Mouse (Mus musculus) MEL (cell line): Measurements from ENCODE around the gene Mon1a. TPM values are rescaled to one million over a fixed set of nuclear protein-coding genes. Genes with fewer than 3 reads are reported as not detected.

Experiments used
- DNase-seq: peaks from one replicate; pipeline ENCODE4 v3.0.0; 2011; ENCODE audit warnings: low read depth, low spot score
- H3K27ac ChIP-seq: 2 replicates; pipeline ENCODE4 v1.5.1; 2012; ENCODE audit warnings: low read depth, mild to moderate bottlenecking, control low read depth, low read length, moderate library complexity; ENCODE audit not compliant: control insufficient read depth
- H3K27me3 ChIP-seq, 2 experiments: fragments of 150-350 bp in 1 of 2; sonication (generic) in 1 of 2; 2 replicates each; pipeline ENCODE4 v1.6.1; 2012; ENCODE audit warnings: low read length in 2 of 2, mild to moderate bottlenecking in 2 of 2, improper control_type of control experiment in 1 of 2, moderate library complexity in 1 of 2; ENCODE audit not compliant: insufficient read depth in 2 of 2, control insufficient read depth in 1 of 2
- H3K36me3 ChIP-seq, 2 experiments: 2 replicates each; pipeline ENCODE4 v1.6.1; 2012 to 2014; ENCODE audit warnings: low read length in 2 of 2, improper control_type of control experiment in 1 of 2, inconsistent platforms in 1 of 2, mild to moderate bottlenecking in 1 of 2; ENCODE audit not compliant: insufficient read depth in 2 of 2, control insufficient read depth in 1 of 2
- H3K4me1 ChIP-seq, 2 experiments: fragments of 150-350 bp in 1 of 2; sonication (generic) in 1 of 2; 2 replicates each; pipeline ENCODE4 v1.6.1; 2012; ENCODE audit warnings: low read length in 2 of 2, improper control_type of control experiment in 1 of 2, mild to moderate bottlenecking in 1 of 2; ENCODE audit not compliant: insufficient read depth in 2 of 2, control insufficient read depth in 1 of 2
- H3K4me3 ChIP-seq, 2 experiments: fragments of 150-350 bp in 1 of 2; sonication (generic) in 1 of 2; 2 replicates each; pipeline ENCODE4 v1.5.1; 2012; ENCODE audit warnings: low read depth in 2 of 2, low read length in 2 of 2, mild to moderate bottlenecking in 2 of 2, moderate library complexity in 2 of 2, control low read depth in 1 of 2, improper control_type of control experiment in 1 of 2; ENCODE audit not compliant: control insufficient read depth in 1 of 2, insufficient read depth in 1 of 2
- H3K79me2 ChIP-seq: 2 replicates; pipeline ENCODE4 v1.6.1; 2012; ENCODE audit warnings: mild to moderate bottlenecking, low read length, moderate library complexity; ENCODE audit not compliant: control insufficient read depth, poor library complexity, insufficient read depth
- H3K9ac ChIP-seq: 2 replicates; pipeline ENCODE4 v1.6.1; 2012; ENCODE audit warnings: low read depth, mild to moderate bottlenecking, control low read depth, low read length, moderate library complexity; ENCODE audit not compliant: control insufficient read depth, poor library complexity, severe bottlenecking
- H3K9me3 ChIP-seq: fragments of 150-350 bp; sonication (generic); replicated peaks from 2 replicates; pipeline ENCODE4 v1.6.1; 2012; ENCODE audit warnings: mild to moderate bottlenecking, low read length, improper control_type of control experiment, moderate library complexity; ENCODE audit not compliant: insufficient read depth
- BHLHE40 ChIP-seq: IDR thresholded peaks from 2 replicates; pipeline ENCODE4 v1.6.1; 2012; ENCODE audit warnings: low read depth, mild to moderate bottlenecking, inconsistent platforms, low read length, improper control_type of control experiment, borderline replicate concordance
- CHD2 ChIP-seq: IDR thresholded peaks from 2 replicates; pipeline ENCODE4 v1.6.1; 2011; ENCODE audit warnings: low read length, improper control_type of control experiment
- CTCF ChIP-seq, 3 experiments: IDR thresholded peaks in 2 of 3; conservative IDR thresholded peaks in 1 of 3; 2 replicates each; pipeline ENCODE4 v1.5.1; 2011 to 2012; ENCODE audit warnings: low read length in 3 of 3, low read depth in 2 of 3, mild to moderate bottlenecking in 2 of 3, improper control_type of control experiment in 1 of 3, inconsistent platforms in 1 of 3, mixed read lengths in 1 of 3, moderate library complexity in 1 of 3; ENCODE audit not compliant: control insufficient read depth in 1 of 3, insufficient read depth in 1 of 3, poor library complexity in 1 of 3, severe bottlenecking in 1 of 3
- EP300 ChIP-seq, 2 experiments: IDR thresholded peaks; 2 replicates each; pipeline ENCODE4 v1.6.1; 2011; ENCODE audit warnings: improper control_type of control experiment in 2 of 2, low read length in 2 of 2, low read depth in 1 of 2, mild to moderate bottlenecking in 1 of 2
- GABPA ChIP-seq: IDR thresholded peaks from 2 replicates; pipeline ENCODE4 v1.6.1; 2012; ENCODE audit warnings: low read depth, mild to moderate bottlenecking, inconsistent platforms, low read length, improper control_type of control experiment, moderate library complexity
- HCFC1 ChIP-seq: IDR thresholded peaks from 2 replicates; pipeline ENCODE4 v1.6.1; 2012; ENCODE audit warnings: low read depth, mild to moderate bottlenecking, inconsistent platforms, low read length, improper control_type of control experiment, moderate library complexity
- KAT2A ChIP-seq: conservative IDR thresholded peaks from 2 replicates; pipeline ENCODE4 v1.6.1; 2012; ENCODE audit warnings: low read depth, low read length, improper control_type of control experiment, inconsistent platforms
- MAFK ChIP-seq: IDR thresholded peaks from 2 replicates; pipeline ENCODE4 v1.6.1; 2011; ENCODE audit warnings: low read depth, mild to moderate bottlenecking, low read length, improper control_type of control experiment, borderline replicate concordance
- MAX ChIP-seq: IDR thresholded peaks from 2 replicates; pipeline ENCODE4 v1.6.1; 2011; ENCODE audit warnings: low read length, improper control_type of control experiment
- MEF2A ChIP-seq: IDR thresholded peaks from 2 replicates; pipeline ENCODE4 v1.6.1; 2014; ENCODE audit warnings: low read depth, mild to moderate bottlenecking, inconsistent platforms, low read length, improper control_type of control experiment; ENCODE audit not compliant: poor library complexity, insufficient replicate concordance, severe bottlenecking; ENCODE audit errors: extremely low read depth
- MYB ChIP-seq: IDR thresholded peaks from 2 replicates; pipeline ENCODE4 v1.6.1; 2011; ENCODE audit warnings: mild to moderate bottlenecking, low read depth, low read length, improper control_type of control experiment
- POLR2A ChIP-seq, 2 experiments: IDR thresholded peaks; 2 replicates each; pipeline ENCODE4 v1.6.1; 2011 to 2012; ENCODE audit warnings: low read length in 2 of 2, mild to moderate bottlenecking in 2 of 2, control low read depth in 1 of 2, improper control_type of control experiment in 1 of 2, low read depth in 1 of 2, moderate library complexity in 1 of 2; ENCODE audit not compliant: control insufficient read depth in 1 of 2, insufficient read depth in 1 of 2, poor library complexity in 1 of 2
- POLR2AphosphoS2 ChIP-seq: IDR thresholded peaks from 2 replicates; pipeline ENCODE4 v1.6.1; 2011; ENCODE audit warnings: low read length, improper control_type of control experiment
- POLR2AphosphoS5 ChIP-seq: IDR thresholded peaks from 2 replicates; pipeline ENCODE4 v1.6.1; 2012; ENCODE audit warnings: low read depth, borderline replicate concordance, mild to moderate bottlenecking, inconsistent platforms, low read length, moderate library complexity, mixed read lengths
- RCOR1 ChIP-seq: IDR thresholded peaks from 2 replicates; pipeline ENCODE4 v1.6.1; 2012; ENCODE audit warnings: low read depth, mild to moderate bottlenecking, inconsistent platforms, low read length, improper control_type of control experiment
- SMC3 ChIP-seq: IDR thresholded peaks from 2 replicates; pipeline ENCODE4 v1.6.1; 2011; ENCODE audit warnings: low read depth, low read length, improper control_type of control experiment
- TAL1 ChIP-seq: IDR thresholded peaks from 2 replicates; pipeline ENCODE4 v1.6.1; 2012; ENCODE audit warnings: mild to moderate bottlenecking, inconsistent platforms, low read length, moderate library complexity, mixed read lengths
- TBP ChIP-seq: IDR thresholded peaks from 2 replicates; pipeline ENCODE4 v1.8.0; 2011; ENCODE audit warnings: low read depth, low read length, improper control_type of control experiment
- TCF12 ChIP-seq: IDR thresholded peaks from 2 replicates; pipeline ENCODE4 v1.6.1; 2014; ENCODE audit warnings: low read depth, mild to moderate bottlenecking, inconsistent platforms, low read length, improper control_type of control experiment, moderate library complexity
- UBTF ChIP-seq: IDR thresholded peaks from 2 replicates; pipeline ENCODE4 v1.6.1; 2012; ENCODE audit warnings: low read depth, mild to moderate bottlenecking, inconsistent platforms, low read length, improper control_type of control experiment, moderate library complexity, borderline replicate concordance; ENCODE audit not compliant: insufficient read depth
- USF1 ChIP-seq: IDR thresholded peaks from 2 replicates; pipeline ENCODE4 v1.6.1; 2014; ENCODE audit warnings: low read depth, mild to moderate bottlenecking, inconsistent platforms, low read length, improper control_type of control experiment, moderate library complexity
- USF2 ChIP-seq, 2 experiments: IDR thresholded peaks; 2 replicates each; pipeline ENCODE4 v1.6.1; 2011 to 2012; ENCODE audit warnings: improper control_type of control experiment in 2 of 2, low read length in 2 of 2, borderline replicate concordance in 1 of 2, inconsistent platforms in 1 of 2, low read depth in 1 of 2, mild to moderate bottlenecking in 1 of 2; ENCODE audit not compliant: insufficient read depth in 1 of 2
- ZMIZ1 ChIP-seq: IDR thresholded peaks from 2 replicates; pipeline ENCODE4 v1.6.1; 2012; ENCODE audit warnings: low read depth, mild to moderate bottlenecking, inconsistent platforms, low read length, improper control_type of control experiment, moderate library complexity
- ZNF384 ChIP-seq: IDR thresholded peaks from 2 replicates; pipeline ENCODE4 v1.6.1; 2012; ENCODE audit warnings: low read depth, mild to moderate bottlenecking, inconsistent platforms, low read length, improper control_type of control experiment
- polyA plus RNA-seq, 2 experiments: library from polyadenylated mRNA; stranded (reverse) in 1 of 2; unstranded in 1 of 2; fragments of >175 nt in 1 of 2; fragments of >200 nt in 1 of 2; gene quantifications; 2 replicates each; pipeline versions ENCODE4 v1.2.1 to v1.2.4; 2012; ENCODE audit warnings: low replicate concordance in 2 of 2, low read depth in 1 of 2; ENCODE audit not compliant: insufficient read length in 2 of 2, insufficient read depth in 1 of 2, missing spikeins in 1 of 2
- total RNA-seq: library from RNA; depleted of rRNA; stranded (reverse); fragments of 300-350 nt; gene quantifications from 2 replicates; pipeline ENCODE4 v1.2.3, GENCODE M21; 2012

The Mon1a gene
- total and polyA plus RNA-seq, 3 experiments: 11.5 to 13.5 TPM; not detected in 1

DNA sequence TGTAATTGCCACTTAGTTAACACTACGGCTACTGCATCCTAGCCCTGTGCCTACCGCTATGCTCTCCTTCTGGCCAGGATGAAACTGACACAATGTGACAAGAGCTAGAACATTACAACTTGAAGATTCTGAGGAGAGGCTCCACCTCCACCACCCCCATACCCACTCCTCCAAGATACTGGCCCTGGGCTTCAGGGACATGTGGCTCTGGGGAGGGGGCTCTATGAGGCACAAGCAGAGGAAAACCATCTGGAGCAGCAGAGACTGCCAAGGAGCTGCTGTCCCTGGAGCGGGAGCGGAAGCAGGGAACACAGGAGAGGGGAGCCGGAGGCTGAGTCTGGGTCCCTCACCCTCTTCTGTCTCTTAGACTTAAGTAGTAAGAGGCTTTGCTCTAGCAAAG lies 39.8 kb downstream of the Mon1a start:
- no peak overlapping the region for H3K4me3 ChIP-seq
- H3K27me3 ChIP-seq: no peaks in the 10 kb centered on the region
- H3K9me3 ChIP-seq: no peaks in the 10 kb centered on the region
- H3K79me2 ChIP-seq: no peaks in the 10 kb centered on the region
- H3K27ac ChIP-seq: no peak overlapping the region
- DNase-seq: no peak
- H3K4me1 ChIP-seq: peaks cover 2 to 18% of the 10 kb centered on the region in 2 experiments
- H3K36me3 ChIP-seq: peaks cover 0 to 2% of the 10 kb centered on the region in 2 experiments; a peak in 1 of 4 replicates
- H3K9ac ChIP-seq: no peak overlapping the region
- TF ChIP-seq EP300 (IDR thresholded peaks at IDR 0.05; ENCODE audit: low read depth in 1 of 2, low read length in 2 of 2): no peak
- no peak for TF ChIP-seq CHD2
- TF ChIP-seq MAX: no peak
- TF ChIP-seq USF1: no peak
- TF ChIP-seq TCF12: no peak
- TF ChIP-seq ZMIZ1: no peak
- no peak for TF ChIP-seq MYB
- no peak for TF ChIP-seq KAT2A
- TF ChIP-seq BHLHE40: no peak
- no peak for TF ChIP-seq CTCF (IDR thresholded peaks at IDR 0.05 in 2 of 3, conservative IDR thresholded peaks at IDR 0.05 in 1 of 3; ENCODE audit: control insufficient read depth in 1 of 3, insufficient read depth in 1 of 3, low read depth in 2 of 3, low read length in 3 of 3, poor library complexity in 1 of 3, severe bottlenecking in 1 of 3)
- no peak for TF ChIP-seq TAL1
- no peak for TF ChIP-seq POLR2AphosphoS2
- no peak for TF ChIP-seq TBP
- no peak for TF ChIP-seq USF2 (IDR thresholded peaks at IDR 0.05; ENCODE audit: borderline replicate concordance in 1 of 2, insufficient read depth in 1 of 2, low read depth in 1 of 2, low read length in 2 of 2)

DNA sequence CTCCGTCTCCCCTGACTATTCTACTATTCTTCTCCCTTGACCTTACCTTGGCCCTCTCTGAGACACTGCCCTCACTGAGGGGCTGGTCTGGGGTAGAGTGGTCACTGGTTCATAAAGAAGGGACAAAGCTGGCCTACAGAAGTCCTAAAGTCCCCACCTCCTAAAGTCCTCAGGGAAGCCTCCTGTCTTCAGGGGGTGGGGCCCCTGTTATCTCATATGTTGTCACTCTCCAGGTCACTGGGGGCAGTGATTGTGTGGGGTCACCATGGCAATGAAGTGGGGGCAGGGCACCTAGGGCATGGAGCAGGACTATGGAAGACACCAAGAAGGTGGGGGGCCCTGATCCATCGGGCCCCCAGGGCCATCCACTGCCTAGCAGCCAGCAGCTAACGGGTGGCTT lies 40.2 kb downstream of the Mon1a start, which contains the start of gene Actl11:
Gene Actl11 (plus strand): TSS at position 301 of the 400 bp plus-strand sequence.
- Histone ChIP-seq H3K79me2 (no peaks in the 10 kb centered on the region), H3K27me3 (no peaks in the 10 kb centered on the region), H3K27ac (no peak within 1 kb of the TSS), H3K36me3 (peaks cover 0 to 2% of the 10 kb centered on the region in 2 experiments; a peak in 1 of 4 replicates), H3K4me1 (peaks cover 2 to 18% of the 10 kb centered on the region in 2 experiments), H3K9ac (peak within 1 kb of the TSS; percentile 29; the same call in 1 of the 2 replicates), H3K9me3 (no peaks in the 10 kb centered on the region), H3K4me3 (peak within 1 kb of the TSS; percentile 4 to 22; a peak in 3 of 4 replicates)
- no peak for TF ChIP-seq TCF12
- no peak for TF ChIP-seq MAFK
- no peak for TF ChIP-seq MEF2A
- TF ChIP-seq CHD2: no peak
- TF ChIP-seq ZNF384: no peak
- no peak for TF ChIP-seq EP300 (IDR thresholded peaks at IDR 0.05; ENCODE audit: low read depth in 1 of 2, low read length in 2 of 2)
- TF ChIP-seq GABPA: no peak
- TF ChIP-seq POLR2AphosphoS5: no peak
- TF ChIP-seq POLR2A (IDR thresholded peaks at IDR 0.05; ENCODE audit: control insufficient read depth in 1 of 2, insufficient read depth in 1 of 2, low read depth in 1 of 2, low read length in 2 of 2, poor library complexity in 1 of 2): no peak
- no peak for TF ChIP-seq TBP
- TF ChIP-seq RCOR1: no peak
- no peak for TF ChIP-seq HCFC1
- no peak for TF ChIP-seq BHLHE40
- no peak for TF ChIP-seq SMC3
- no peak for TF ChIP-seq UBTF
- no peak for DNase-seq
